Comparison of ENCODE assay signal across 8 mouse cellular contexts in the genomic region with DNA sequence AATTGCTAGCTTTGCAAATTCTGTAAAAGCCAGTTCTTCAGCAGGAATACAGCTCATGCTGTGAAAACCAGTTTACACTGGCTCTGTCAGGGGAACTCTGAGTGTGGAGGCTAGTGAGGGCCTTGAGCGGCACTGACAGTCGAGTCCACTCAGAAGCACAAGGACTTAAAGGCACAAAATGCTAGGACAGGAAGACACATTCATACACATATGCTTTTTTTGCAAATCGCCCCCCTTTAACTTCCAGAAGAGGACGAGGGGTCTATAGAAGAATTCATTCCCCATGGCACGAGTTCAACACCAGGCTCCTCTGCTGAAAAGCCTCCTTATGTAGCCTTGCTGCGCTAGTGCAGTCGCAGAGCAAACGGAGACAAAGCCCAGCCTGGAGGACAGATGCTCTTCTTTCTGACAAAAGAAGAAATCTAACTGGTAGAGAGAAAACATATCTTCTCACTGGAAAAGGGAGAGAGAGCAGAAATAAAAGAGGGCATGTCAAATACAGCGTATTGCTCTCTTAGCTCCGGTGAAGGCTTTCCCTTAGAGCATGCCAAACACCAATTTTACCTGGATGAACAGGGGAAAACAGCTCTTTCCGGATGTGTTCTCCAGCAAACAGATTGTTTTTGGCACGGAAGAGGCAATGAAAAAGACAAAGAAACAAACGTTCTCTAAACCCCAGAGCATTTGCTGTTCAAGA. TPM values are rescaled to one million over a fixed set of nuclear protein-coding genes. Genes with fewer than 3 reads are reported as not detected.
DNase-seq lines count a peak whose midpoint lies in the region; ATAC-seq and TF ChIP-seq lines count a peak whose summit lies in the region.

No protein-coding gene starts in this region.

- H3K9me3 ChIP-seq in hindbrain, embryonic 15.5 days: no peaks in the 10 kb centered on the region
- no peaks in the 10 kb centered on the region for H3K9me3 ChIP-seq in liver, embryonic 12.5 days (replicated peaks)
- H3K9me3 ChIP-seq in stomach, embryonic 16.5 days (replicated peaks; ENCODE audit: control insufficient read depth, low read length): no peaks in the 10 kb centered on the region

- H3K36me3 ChIP-seq in C2C12 (ENCODE audit: control insufficient read depth, insufficient read depth): no peaks in the 10 kb centered on the region
- H3K36me3 ChIP-seq in hindbrain, embryonic 15.5 days: no peaks in the 10 kb centered on the region
- no peaks in the 10 kb centered on the region for H3K36me3 ChIP-seq in liver, embryonic 12.5 days
- H3K36me3 ChIP-seq in stomach, embryonic 16.5 days (ENCODE audit: control insufficient read depth, insufficient read depth, low read length): no peaks in the 10 kb centered on the region

- peaks cover 35% of the 10 kb centered on the region for H3K79me2 ChIP-seq in C2C12 (ENCODE audit: control insufficient read depth, insufficient read depth)

- peak overlapping the region; percentile 91 for H3K9ac ChIP-seq in hindbrain, embryonic 15.5 days
- H3K9ac ChIP-seq in liver, embryonic 12.5 days: no peak overlapping the region
- peak overlapping the region; percentile 92 for H3K9ac ChIP-seq in stomach, embryonic 16.5 days (ENCODE audit: low read length)

- no peaks in the 10 kb centered on the region for H3K27me3 ChIP-seq in C2C12 (ENCODE audit: control insufficient read depth, insufficient read depth, insufficient read length)
- no peaks in the 10 kb centered on the region for H3K27me3 ChIP-seq in hindbrain, embryonic 15.5 days
- H3K27me3 ChIP-seq in liver, embryonic 12.5 days (replicated peaks): peaks cover 73% of the 10 kb centered on the region
- H3K27me3 ChIP-seq in stomach, embryonic 16.5 days (ENCODE audit: control insufficient read depth, insufficient read depth, low read length): no peaks in the 10 kb centered on the region

- peak; percentile 9 to 19 for DNase-seq in adrenal gland, postnatal 36 days
- DNase-seq in adrenal gland, adult 8-10 months: no peak
- peak; percentile 27 for DNase-seq in embryo, embryonic 10 days (ENCODE audit: low spot score)
- DNase-seq in natural killer cell, adult 2 months (ENCODE audit: low spot score in 2 of 2): no peak

- TF ChIP-seq CTCF in C2C12 (IDR thresholded peaks at IDR 0.05; ENCODE audit: control insufficient read depth, insufficient read depth, insufficient read length): no peak

- ATAC-seq in hindbrain, embryonic 15.5 days (ENCODE audit: low FRiP score, low read depth): no peak
- ATAC-seq in liver, embryonic 12.5 days: no peak
- ATAC-seq in stomach, embryonic 16.5 days (ENCODE audit: insufficient read depth, low FRiP score): no peak

- WGBS in hindbrain, embryonic 15.5 days: 4% methylated on average over 13 of the region's 13 CpGs
- WGBS in liver, embryonic 12.5 days (ENCODE audit: insufficient replicate concordance): 19% methylated on average over 13 of the region's 13 CpGs
- 16% methylated on average over 13 of the region's 13 CpGs for WGBS in stomach, embryonic 16.5 days

- peak overlapping the region; percentile 98 for H3K27ac ChIP-seq in hindbrain, embryonic 15.5 days (replicated peaks)
- peak overlapping the region; percentile 67 for H3K27ac ChIP-seq in liver, embryonic 12.5 days
- H3K27ac ChIP-seq in stomach, embryonic 16.5 days (ENCODE audit: low read length): peak overlapping the region; percentile 88

- peak overlapping the region; percentile 42 for H3ac ChIP-seq in C2C12 (ENCODE audit: control insufficient read depth, insufficient read length, low read depth)

- peak overlapping the region; percentile 71 for H3K4me3 ChIP-seq in C2C12 (ENCODE audit: insufficient read depth, poor library complexity, severe bottlenecking)
- peak overlapping the region; percentile 99 for H3K4me3 ChIP-seq in hindbrain, embryonic 15.5 days
- peak overlapping the region; percentile 64 for H3K4me3 ChIP-seq in liver, embryonic 12.5 days
- peak overlapping the region; percentile 85 for H3K4me3 ChIP-seq in stomach, embryonic 16.5 days (replicated peaks; ENCODE audit: low read length)

- peak overlapping the region; percentile 77 for H3K4me2 ChIP-seq in hindbrain, embryonic 15.5 days
- peak overlapping the region; percentile 70 for H3K4me2 ChIP-seq in liver, embryonic 12.5 days
- peak overlapping the region; percentile 96 for H3K4me2 ChIP-seq in stomach, embryonic 16.5 days (ENCODE audit: low read depth, low read length)

- H3K79me3 ChIP-seq in C2C12 (ENCODE audit: low read depth): peaks cover 5% of the 10 kb centered on the region

- H3K4me1 ChIP-seq in hindbrain, embryonic 15.5 days (replicated peaks): peaks cover 36% of the 10 kb centered on the region
- H3K4me1 ChIP-seq in liver, embryonic 12.5 days: peaks cover 8% of the 10 kb centered on the region; the same call in 1 of the 2 replicates
- H3K4me1 ChIP-seq in stomach, embryonic 16.5 days (ENCODE audit: control insufficient read depth, insufficient read depth, low read length): peaks cover 8% of the 10 kb centered on the region; the same call in 1 of the 2 replicates

TF ChIP-seq in C2C12, 6 proteins besides CTCF, POLR2A, EP300 and RAD21:
- TF ChIP-seq CEBPB (IDR thresholded peaks at IDR 0.05; ENCODE audit: low read depth): no peak
- TF ChIP-seq MYOD1 (IDR thresholded peaks at IDR 0.05; ENCODE audit: control insufficient read depth, insufficient read length, low read depth): no peak
- TF ChIP-seq MYOG (IDR thresholded peaks at IDR 0.05; ENCODE audit: control insufficient read depth, extremely low read depth, insufficient read length): no peak
- TF ChIP-seq MAX (IDR thresholded peaks at IDR 0.05): no peak
- TF ChIP-seq USF1 (IDR thresholded peaks at IDR 0.05; ENCODE audit: low read depth): no peak
- no peak for TF ChIP-seq FOSL1 (IDR thresholded peaks at IDR 0.05; ENCODE audit: insufficient read depth, low read length, poor library complexity, severe bottlenecking)

RNA-seq across cellular contexts. Expression of gene Afdn, which starts 1.0 kb away (rescaled TPM):
- 100 to 1,000 TPM in 1 of 2 experiments, 10 to 100 TPM in 1; 67.3 to 109 TPM for total RNA-seq in adrenal gland, postnatal 36 days (2021)
- 100 to 1,000 TPM in 1 of 4 experiments, 10 to 100 TPM in 3; 67.5 to 117 (median 80.3) TPM for total RNA-seq in adrenal gland, adult 8-10 months (2022)
- 21.0 TPM for polyA plus RNA-seq in C2C12 (2012; fragmentation: generic; extraction: Trizol)
- 131 and 132 TPM in 2 replicates for polyA plus RNA-seq in hindbrain, embryonic 15.5 days (2015; fragmentation: Nextera tagmentation; extraction: Ambion mirVana)
- polyA plus RNA-seq in liver, embryonic 12.5 days (2016; fragmentation: Nextera tagmentation; extraction: Ambion mirVana): 19.4 and 21.3 TPM in 2 replicates
- polyA plus RNA-seq in stomach, embryonic 16.5 days (2015; fragmentation: Nextera tagmentation; extraction: Ambion mirVana): 59.7 and 63.7 TPM in 2 replicates

RNA-seq across cellular contexts. Expression of gene Tcte2, which starts 2.3 kb away (rescaled TPM):
- 1 to 10 TPM; 3.0 to 5.5 TPM for total RNA-seq in adrenal gland, postnatal 36 days (2021)
- 10 to 100 TPM in 2 of 4 experiments, 1 to 10 TPM in 2; 4.6 to 10.7 (median 7.6) TPM for total RNA-seq in adrenal gland, adult 8-10 months (2022)
- polyA plus RNA-seq in C2C12 (2012; fragmentation: generic; extraction: Trizol): 0.44 TPM
- polyA plus RNA-seq in hindbrain, embryonic 15.5 days (2015; fragmentation: Nextera tagmentation; extraction: Ambion mirVana): 16.8 TPM in 2 replicates
- polyA plus RNA-seq in liver, embryonic 12.5 days (2016; fragmentation: Nextera tagmentation; extraction: Ambion mirVana): 0.33 and 0.49 TPM in 2 replicates
- polyA plus RNA-seq in stomach, embryonic 16.5 days (2015; fragmentation: Nextera tagmentation; extraction: Ambion mirVana): 5.9 and 6.2 TPM in 2 replicates

Comparison
In these comparisons a context has a peak if more than half of its experiments do, and no peak if none do; other contexts are left out.
1. DNase-seq: peak in adrenal gland, postnatal 36 days (2 of 2) and embryo, embryonic 10 days (single experiment); none in adrenal gland, adult 8-10 months (single experiment) and natural killer cell, adult 2 months (0 of 2).
2. Peak in every context shown above with its lines, with median percentiles within 50 percentile points of each other: H3K4me3 ChIP-seq, H3K27ac ChIP-seq and H3K4me2 ChIP-seq.